Mouse (Mus musculus): ENCODE results near the gene Akt1.

The Akt1 gene

DNA sequence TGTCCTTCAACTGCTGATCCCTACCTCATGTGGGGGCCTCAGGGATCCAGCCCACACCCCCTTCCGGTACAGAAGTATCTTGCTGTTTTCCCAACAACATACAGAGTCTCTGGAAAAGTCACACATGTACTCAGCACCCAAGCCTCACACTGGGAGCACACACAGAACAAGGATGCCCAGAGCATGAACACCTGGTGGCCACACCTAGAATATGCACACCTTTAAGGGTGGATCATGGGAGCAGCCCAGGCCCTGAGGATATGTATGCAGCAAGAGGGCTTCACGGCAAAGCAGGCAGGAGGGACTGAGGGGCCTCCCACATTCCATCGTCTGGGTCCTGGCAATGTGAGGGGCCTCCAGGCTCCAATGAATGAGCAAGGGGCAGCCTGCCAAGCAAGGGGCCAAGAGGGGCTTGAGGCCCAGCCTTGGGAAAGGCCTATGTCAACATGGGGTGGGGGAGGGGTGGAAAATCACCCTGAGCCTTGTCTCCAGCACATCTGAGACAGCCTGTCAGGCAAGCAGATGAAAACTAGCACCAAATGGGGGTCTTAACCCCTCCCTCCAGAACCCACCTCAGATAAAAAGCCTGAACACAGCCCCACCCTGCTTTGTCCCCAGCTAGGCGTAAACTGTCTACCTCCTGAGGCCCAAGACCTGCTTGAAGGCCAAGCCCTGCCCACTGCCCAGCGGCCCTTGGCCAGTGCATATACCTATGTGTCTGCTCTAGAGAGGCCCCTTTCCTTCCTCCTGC lies 13.9 kb downstream of the Akt1 start:
- in situ Hi-C loops (cut with MboI, MseI): no loop called here

- in situ Hi-C loops (cut with MboI, MseI): loop anchor here (5.0 kb wide), 1 partner anchor 48 kb away; no protein-coding TSS in a partner anchor
Measured at GRCm38 (mm10) chr12:112659109-112659508, 15.6 kb downstream of the Akt1 start.

- in situ Hi-C loops (cut with MboI, MseI): loop anchor here (5.0 kb wide), 1 partner anchor 49 kb away; no protein-coding TSS in a partner anchor
Measured at GRCm38 (mm10) chr12:112658619-112659018, 16.1 kb downstream of the Akt1 start.

GRCm38 (mm10) chr12:112654076-112654475 lies 20.6 kb downstream of the Akt1 start:
- in situ Hi-C loops (cut with MboI, MseI): no loop called here

DNA sequence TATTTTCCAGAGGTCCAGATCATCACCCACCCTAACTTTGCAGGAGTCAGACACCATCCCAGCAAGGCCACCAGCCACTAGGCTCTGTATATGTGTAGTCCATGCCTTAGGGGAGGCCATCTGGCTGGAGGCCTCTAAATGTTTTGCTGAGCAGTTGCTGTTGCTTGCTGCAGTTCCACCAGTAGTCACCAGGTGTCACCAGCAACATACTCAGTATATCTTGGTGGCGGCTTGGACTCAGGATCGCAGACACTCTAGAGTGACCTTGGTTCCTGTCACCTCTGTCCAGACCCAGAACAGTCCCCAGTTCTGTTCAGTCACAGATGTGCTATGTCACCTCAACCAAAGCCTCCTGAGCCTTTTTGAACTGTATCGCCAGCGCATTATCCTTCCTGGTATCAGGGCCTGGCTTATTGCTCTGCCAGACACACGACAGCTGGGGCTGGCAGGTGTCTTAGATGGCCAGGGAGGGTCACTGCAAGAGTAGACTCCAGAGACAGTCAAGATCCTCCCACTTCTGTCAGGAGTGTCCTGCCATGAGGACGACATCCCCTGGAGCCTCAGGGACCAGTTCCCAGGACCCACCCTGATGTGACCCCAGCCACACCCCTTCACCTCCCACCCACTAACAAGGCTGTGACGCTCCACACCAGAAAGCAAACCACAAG lies 21.4 kb downstream of the Akt1 start:
- in situ Hi-C loops (cut with MboI, MseI): no loop called here

GRCm38 (mm10) chr12:112651778-112652439 lies 22.8 kb downstream of the Akt1 start:
- in situ Hi-C loops (cut with MboI, MseI): no loop called here

DNA sequence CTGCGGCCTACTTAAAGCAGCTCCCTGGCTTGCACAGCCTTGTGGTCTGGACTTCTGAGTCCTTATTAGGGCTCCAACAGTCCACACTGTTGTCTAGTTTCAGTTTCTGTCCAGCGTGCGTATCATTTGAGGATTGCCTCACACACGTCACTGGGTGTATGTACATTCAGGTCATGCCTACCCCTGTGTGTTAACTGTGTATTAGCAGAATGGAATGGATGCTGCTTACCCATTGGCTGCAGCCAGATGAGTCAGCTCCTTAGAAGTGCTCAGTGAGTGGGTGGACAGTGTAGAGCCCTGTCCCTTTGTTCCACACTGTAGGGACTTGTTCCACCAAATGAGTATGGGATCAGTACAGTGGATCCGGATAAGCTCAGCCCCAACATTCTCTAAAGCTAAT lies 26.6 kb downstream of the Akt1 start:
- in situ Hi-C loops (cut with MboI, MseI): no loop called here

GRCm38 (mm10) chr12:112646139-112646538 lies 28.5 kb downstream of the Akt1 start:
- in situ Hi-C loops (cut with MboI, MseI): no loop called here

DNA sequence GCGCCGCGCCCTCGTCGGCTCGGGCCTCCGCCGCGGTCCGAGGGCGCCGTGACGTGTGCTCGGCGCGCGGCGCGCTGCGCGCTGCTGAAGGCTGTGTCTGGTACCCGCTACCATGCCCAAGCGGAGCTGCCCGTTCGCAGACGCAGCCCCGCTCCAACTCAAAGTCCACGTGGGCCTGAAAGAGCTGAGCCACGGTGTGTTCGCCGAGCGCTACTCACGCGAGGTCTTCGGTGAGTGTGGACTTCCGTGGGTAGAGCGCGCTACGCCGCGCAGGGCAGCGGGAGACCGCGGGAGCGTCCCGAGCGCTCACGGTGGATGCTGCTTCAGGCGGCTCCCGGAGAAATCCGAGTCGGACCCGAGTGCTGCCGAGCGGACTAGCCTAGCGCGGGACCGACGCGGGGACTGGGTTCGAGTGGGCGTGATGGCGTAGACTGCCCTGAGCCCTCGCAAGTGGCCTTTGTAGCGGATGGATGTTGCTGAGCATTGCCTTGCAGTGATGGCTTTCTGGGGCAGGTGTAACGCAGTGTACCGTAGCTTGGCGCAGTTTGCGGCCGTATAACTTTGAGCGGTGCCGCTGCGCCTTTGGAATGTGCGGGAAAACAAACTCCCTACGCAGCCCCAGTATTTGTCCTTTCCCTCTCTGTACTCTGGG lies 29.7 kb downstream of the Akt1 start:
- in situ Hi-C loops (cut with MboI, MseI): no loop called here

DNA sequence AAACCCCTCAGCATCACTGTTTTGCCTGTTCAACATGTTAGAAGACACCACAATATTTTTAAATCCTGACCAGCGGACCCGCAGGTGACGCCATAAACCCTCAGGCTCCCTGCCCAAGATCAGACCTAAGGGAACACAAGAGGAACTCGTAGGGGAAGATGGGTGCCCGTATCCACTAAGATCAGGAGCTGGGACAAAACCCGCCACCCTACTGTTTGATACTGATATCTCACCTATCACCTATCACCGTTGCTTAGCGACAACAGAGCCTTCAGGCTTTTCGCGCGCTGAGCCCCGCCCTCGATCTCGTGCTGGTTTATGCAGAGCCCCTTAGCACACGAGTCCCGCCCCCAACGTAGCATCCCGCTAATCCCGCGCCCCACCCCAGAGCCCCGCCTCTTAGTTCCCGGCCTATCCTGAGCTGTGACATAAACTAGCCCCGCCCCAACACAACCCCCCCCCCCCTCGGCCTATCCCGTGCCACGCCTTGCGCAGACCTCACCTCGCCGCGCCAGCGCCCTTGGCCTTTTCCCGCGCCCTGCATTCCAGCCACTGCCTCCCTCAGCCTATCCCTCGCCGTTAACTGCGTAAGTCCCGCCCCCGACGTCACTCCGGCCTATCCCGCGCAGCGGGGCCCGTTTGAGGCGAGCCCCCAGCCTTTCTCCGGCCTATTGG lies 30.4 kb downstream of the Akt1 start, which contains the start of gene Siva1:
Gene Siva1 (plus strand): TSS at position 500 of the 675 bp plus-strand sequence.
- in situ Hi-C loops (cut with MboI, MseI): no loop called here

DNA sequence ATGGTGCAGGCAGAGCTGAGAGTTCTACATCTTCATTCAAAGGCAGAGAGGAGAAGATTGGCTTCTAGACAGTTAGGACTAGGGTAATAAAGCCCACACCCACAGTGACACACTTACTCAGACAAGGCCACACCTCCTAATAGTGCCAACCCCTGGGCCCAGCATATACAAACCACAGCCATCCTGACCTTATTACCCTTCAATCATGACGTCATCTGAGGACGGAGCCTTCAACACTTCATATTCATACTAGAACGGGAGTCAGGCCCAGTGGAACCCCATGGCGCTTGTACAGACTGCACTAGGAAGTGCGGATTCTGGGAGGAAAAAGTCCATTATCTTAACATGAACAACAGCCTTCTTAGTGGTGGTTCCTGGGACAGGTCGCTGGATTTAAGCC lies 31.6 kb downstream of the Akt1 start:
- in situ Hi-C loops (cut with MboI, MseI): no loop called here

GRCm38 (mm10) chr12:112639526-112639925 lies 35.2 kb downstream of the Akt1 start:
- in situ Hi-C loops (cut with MboI, MseI): no loop called here

DNA sequence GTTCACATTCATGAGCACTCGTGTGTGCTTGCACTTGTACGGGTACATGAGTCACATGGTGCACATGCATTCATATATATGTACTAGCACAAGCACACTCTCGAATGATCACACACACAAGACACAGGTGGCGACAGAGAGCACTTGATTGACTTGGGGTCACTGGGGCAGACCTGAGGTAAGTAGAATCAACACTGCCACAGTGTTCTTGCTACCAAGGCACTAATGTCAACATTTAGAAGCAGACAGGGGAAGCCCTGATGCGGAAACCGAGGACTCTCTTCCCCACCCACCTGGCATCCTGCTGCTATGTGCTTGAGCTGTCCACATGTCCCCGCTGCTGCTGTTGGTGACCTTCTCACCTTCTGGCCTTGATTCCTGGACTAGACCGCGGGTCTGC lies 41.0 kb downstream of the Akt1 start:
- in situ Hi-C loops (cut with MboI, MseI): no loop called here

GRCm38 (mm10) chr12:112632907-112633306 lies 41.8 kb downstream of the Akt1 start:
- in situ Hi-C loops (cut with MboI, MseI): no loop called here

DNA sequence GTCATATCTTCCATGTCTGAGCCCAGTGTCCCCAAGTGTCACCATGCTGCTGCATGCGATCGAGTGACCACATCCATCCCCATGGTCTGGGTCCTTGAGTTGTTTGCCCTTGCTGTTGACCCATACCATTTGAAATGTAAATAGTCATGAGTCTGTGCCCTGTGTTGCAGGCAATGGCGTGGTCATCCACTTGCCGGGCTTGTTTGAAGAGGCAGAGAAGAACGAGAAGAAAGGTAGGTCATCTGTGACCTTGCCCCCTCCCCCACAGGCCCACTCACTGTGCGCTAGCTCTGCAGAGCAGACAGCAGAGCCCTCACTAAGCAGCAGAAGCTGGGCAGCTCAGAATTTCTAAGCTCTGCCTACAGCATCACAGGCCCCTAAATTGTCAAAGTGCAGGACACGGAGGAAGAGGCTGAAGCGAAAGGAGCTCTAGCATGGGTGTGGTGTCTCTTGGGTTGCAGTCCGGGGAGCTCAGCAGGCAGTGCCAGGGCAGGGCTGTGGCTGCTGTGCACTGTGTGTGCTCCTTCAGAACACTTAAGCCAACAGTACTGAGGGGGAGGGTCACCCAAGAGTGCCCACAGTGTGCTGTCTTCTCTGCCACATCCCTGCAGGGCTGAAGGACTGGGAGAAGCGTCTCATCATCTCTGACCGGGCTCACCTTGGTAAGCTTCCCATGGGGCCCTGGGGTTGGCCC lies 42.5 kb downstream of the Akt1 start:
- in situ Hi-C loops (cut with MboI, MseI): no loop called here

DNA sequence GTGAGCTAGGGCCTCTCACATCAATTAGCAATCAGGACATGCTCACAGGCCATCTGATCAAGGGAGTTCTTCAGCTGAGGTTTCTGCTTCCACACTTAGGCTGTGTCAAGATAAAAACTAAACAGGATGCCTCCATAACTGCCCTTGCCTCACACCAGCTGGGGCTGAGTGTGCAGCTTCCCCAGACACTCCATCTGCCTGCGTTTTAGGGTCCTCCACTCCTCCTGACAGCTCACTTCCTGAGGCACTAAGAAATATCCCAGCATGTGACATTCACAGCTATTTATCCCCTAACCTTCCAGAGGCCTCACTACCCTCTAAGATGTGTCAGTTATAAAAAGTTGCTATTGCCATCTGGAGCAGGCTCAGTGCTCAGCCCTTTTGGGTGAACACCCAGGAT lies 43.2 kb downstream of the Akt1 start:
- in situ Hi-C loops (cut with MboI, MseI): no loop called here

DNA sequence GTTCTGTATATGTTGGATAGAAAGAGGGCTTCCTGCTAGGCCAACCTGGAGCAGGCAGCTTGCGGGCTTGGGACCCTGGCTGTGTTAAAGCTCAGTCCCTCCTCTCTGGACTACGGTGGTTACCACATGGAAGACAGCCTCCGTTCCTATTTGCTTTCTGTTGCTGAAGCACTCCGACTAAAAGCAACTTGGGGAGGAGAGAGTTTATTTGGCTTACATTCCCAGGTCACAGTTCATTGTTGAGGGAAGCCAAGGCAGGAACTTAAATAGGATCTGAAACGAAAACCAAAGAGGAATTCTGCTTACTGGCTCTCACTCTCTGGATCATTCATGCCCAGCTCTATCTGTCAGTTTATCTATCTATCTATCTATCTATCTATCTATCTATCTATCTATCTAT lies 43.9 kb downstream of the Akt1 start:
- in situ Hi-C loops (cut with MboI, MseI): no loop called here

GRCm38 (mm10) chr12:112630029-112630428 lies 44.7 kb downstream of the Akt1 start:
- in situ Hi-C loops (cut with MboI, MseI): no loop called here

DNA sequence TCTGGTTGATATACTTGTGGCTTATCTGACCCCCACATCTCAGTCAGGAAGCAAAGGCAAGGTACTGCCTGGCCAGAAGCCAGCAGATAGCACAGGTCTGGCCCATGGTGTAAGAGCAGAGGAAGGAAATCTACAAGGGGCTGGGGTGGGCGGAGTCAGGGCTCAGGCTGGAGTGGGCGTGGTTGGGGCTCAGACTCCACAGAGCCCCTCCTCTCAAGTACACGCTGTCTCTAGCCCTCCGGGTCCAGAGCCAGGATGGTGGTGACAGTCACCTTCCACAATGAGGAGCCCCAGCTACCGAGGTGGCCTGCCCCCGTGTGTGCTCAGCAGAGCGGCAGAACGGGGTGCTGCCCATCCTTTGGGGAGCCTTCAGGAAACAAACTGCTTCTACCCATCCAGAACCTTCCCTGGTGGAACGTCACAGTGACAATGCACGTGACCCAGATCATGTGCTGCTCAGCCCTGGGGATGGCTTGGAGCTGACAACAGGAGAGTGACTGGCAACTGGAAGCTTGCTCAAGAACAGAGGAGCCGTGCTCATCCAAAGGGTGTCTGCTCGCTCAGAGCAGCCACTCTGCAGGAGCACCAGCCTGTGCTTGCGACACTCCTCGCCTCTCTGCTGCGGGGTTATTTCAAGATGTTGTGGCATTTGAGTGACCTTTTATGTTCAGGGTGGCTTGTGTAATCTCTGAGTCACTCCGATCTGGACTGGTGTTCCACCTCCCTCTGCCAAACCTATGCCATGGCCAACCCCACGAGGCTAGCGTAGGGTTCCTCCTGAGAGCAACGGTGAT lies 45.6 kb downstream of the Akt1 start:
- in situ Hi-C loops (cut with MboI, MseI): no loop called here

GRCm38 (mm10) chr12:112628197-112628596 lies 46.5 kb downstream of the Akt1 start:
- in situ Hi-C loops (cut with MboI, MseI): no loop called here

Measured in T-helper 2 cell (primary cell).